Mouse (Mus musculus): Measurements from ENCODE around the gene Stx5a. TPM values are rescaled to one million over a fixed set of nuclear protein-coding genes. Genes with fewer than 3 reads are reported as not detected.
A peak's percentile ranks its signal among the peaks of the same experiment; 100 is the strongest.

Gene Stx5a
- polyA plus RNA-seq, 1 experiment from 2014 or later = 87.8 TPM

DNA sequence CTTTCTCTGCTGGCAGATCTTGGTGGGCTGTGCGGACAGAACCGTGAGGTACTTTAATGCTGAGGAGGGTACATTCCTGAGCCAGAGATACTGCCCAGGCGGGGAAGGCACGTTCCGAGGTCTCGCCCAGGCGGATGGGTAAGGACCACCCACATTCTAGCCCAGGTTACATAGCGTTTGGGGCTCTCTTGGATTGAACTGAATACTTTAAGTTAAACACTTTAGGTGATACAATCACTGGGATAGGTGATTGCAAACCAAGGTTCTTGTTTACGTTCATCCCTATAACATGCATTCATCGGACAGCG, 5.1 kb upstream of the Stx5a start:
- no peak for DNase-seq (ENCODE audit: extremely low spot score, low spot score)
- WGBS = 3% methylated on average over 11 of the region's 11 CpGs
- peaks cover 41% of the 10 kb centered on the region for H3K36me3 ChIP-seq (replicated peaks)
- peak overlapping the region; percentile 88 for H3K27ac ChIP-seq
- H3K9me3 ChIP-seq = no peaks in the 10 kb centered on the region
- no peaks in the 10 kb centered on the region for H3K27me3 ChIP-seq (ENCODE audit: poor library complexity, severe bottlenecking)
- H3K4me3 ChIP-seq = peak overlapping the region; percentile 88
- H3K4me1 ChIP-seq = peaks cover 30% of the 10 kb centered on the region

DNA sequence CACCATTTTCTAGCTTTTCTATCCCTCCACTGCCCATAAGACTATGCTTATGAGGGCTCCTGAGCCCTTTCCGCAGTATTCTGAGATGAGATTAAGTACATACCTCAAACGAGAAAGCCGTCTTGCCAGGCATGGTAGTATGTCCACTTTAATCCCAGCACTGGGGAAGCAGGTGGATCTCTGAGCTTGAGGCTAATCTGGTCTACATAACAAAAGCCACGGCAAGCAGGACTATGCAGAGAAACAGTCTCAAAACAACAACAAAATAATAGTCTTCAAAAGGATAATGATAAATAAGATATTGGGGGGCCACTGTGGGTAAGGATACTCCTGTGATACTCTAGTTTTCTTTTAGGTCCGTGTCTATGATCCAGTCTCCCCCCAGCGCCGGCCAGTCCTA, 2.3 kb upstream of the Stx5a start:
- Histone ChIP-seq H3K36me3 (replicated peaks) (peaks cover 55% of the 10 kb centered on the region), H3K9me3 (no peaks in the 10 kb centered on the region), H3K27me3 (ENCODE audit: poor library complexity, severe bottlenecking) (no peaks in the 10 kb centered on the region), H3K27ac (no peak overlapping the region), H3K4me3 (no peak overlapping the region), H3K4me1 (peaks cover 44% of the 10 kb centered on the region)
- no peak for DNase-seq (ENCODE audit: extremely low spot score, low spot score)
- 91% methylated on average over 7 of the region's 7 CpGs for WGBS

DNA sequence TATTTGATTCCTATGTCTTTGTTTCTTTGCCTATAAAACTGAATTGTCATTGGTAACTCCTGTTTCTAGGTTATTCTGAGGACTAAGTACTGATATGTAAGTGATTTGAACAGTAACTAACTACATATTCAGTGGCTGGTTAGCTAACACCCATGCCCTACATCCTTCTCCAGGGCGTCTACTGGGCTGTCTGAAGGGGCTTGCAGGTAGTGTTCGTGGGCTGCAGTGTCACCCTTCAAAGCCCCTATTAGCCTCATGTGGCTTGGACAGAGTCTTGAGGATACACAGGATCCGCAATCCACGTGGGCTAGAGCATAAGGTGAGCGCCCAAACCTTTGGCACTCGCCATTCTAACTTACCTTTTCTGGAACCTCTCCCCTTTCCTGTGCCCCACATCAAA, 1.6 kb upstream of the Stx5a start:
- H3K27me3 ChIP-seq (ENCODE audit: poor library complexity, severe bottlenecking) = no peaks in the 10 kb centered on the region
- H3K9me3 ChIP-seq = no peaks in the 10 kb centered on the region
- peaks cover 62% of the 10 kb centered on the region for H3K36me3 ChIP-seq (replicated peaks)
- DNase-seq (ENCODE audit: extremely low spot score, low spot score) = no peak
- no peak overlapping the region for H3K27ac ChIP-seq
- 89% methylated on average over 6 of the region's 6 CpGs for WGBS
- peaks cover 44% of the 10 kb centered on the region for H3K4me1 ChIP-seq
- H3K4me3 ChIP-seq = no peak overlapping the region; the same call in 1 of the 2 replicates

DNA sequence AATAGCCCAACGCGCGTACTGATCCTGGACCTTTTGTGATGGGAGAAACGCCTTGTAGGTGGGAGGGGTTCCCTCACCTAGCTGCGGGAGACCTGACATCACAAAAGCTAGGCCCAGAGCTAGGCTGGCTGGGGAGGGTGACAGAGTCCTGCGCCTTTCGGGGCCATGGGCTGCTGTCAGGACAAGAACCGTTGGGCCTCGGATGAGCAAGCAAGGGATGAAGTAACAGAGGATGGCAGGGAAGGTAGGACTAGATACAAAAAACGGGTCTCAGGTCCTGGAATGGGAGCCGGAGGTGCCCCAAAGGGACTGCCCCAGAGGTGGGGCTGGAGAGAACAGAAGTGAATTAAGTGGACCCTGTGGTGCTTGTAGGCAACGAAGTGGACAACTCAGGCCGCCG, 610 bp upstream of the Stx5a start, which contains the start of gene 1700092M07Rik:
Gene 1700092M07Rik (plus strand): TSS at position 116 of the 400 bp plus-strand sequence.
- H3K4me1 ChIP-seq = peaks cover 38% of the 10 kb centered on the region
- H3K27me3 ChIP-seq (ENCODE audit: poor library complexity, severe bottlenecking) = no peaks in the 10 kb centered on the region
- 73% methylated on average over 14 of the region's 14 CpGs for WGBS
- H3K27ac ChIP-seq = peak within 1 kb of the TSS; percentile 89
- no peaks in the 10 kb centered on the region for H3K9me3 ChIP-seq
- H3K36me3 ChIP-seq (replicated peaks) = peaks cover 72% of the 10 kb centered on the region
- H3K4me3 ChIP-seq = peak within 1 kb of the TSS; percentile 82
- no peak for DNase-seq (ENCODE audit: extremely low spot score, low spot score)

DNA sequence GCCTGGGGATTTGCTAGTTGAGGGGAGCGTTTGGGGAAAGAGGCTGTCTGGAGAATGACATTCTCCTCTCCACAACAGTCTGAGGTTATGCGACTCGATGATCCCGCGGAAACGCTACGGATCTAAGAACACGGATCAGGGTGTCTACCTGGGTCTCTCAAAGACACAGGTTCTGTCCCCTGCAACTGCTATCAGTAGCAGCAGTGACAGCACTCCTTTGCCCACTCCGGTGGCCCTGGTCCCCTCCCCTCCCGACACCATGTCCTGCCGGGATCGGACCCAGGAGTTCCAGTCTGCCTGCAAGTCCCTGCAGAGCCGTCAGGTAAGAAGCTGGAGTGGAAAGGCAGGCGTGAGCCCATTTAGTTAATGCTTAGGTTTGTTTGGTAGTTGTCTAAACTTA, 963 bp downstream of the Stx5a start:
- no peaks in the 10 kb centered on the region for H3K27me3 ChIP-seq (ENCODE audit: poor library complexity, severe bottlenecking)
- H3K9me3 ChIP-seq = no peaks in the 10 kb centered on the region
- WGBS = 23% methylated on average over 14 of the region's 14 CpGs
- H3K36me3 ChIP-seq (replicated peaks) = peaks cover 86% of the 10 kb centered on the region
- H3K27ac ChIP-seq = peak overlapping the region; percentile 89
- H3K4me3 ChIP-seq = peak overlapping the region; percentile 82
- no peak for DNase-seq (ENCODE audit: extremely low spot score, low spot score)
- H3K4me1 ChIP-seq = peaks cover 31% of the 10 kb centered on the region

DNA sequence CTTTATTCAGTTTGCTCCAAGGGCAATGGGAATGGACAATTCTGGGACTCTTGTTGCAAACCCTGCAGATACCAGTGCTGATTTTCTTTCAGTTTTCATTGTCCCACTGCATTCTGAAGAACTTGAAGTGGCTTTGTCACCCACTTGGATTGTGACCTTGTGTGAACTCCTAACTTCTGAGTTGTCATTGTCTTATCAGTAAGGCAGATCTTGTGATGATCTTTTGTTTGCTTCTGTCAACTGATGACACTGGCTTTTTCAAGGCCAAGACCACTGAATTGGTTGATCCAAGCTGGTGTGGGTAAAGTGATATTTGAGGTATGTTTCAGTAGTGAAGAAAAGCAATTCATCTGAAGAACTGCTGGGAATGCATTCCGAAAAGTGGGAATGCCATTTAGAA, 4.2 kb downstream of the Stx5a start:
- 91% methylated on average over 1 of the region's 1 CpGs for WGBS
- Histone ChIP-seq H3K4me3 (no peak overlapping the region), H3K27me3 (ENCODE audit: poor library complexity, severe bottlenecking) (no peaks in the 10 kb centered on the region), H3K27ac (no peak overlapping the region), H3K36me3 (replicated peaks) (peaks cover 86% of the 10 kb centered on the region), H3K4me1 (peaks cover 22% of the 10 kb centered on the region), H3K9me3 (no peaks in the 10 kb centered on the region)
- DNase-seq (ENCODE audit: extremely low spot score, low spot score) = no peak

GRCm38 (mm10) chr19:8747368-8747767, 6.2 kb downstream of the Stx5a start:
- DNase-seq (ENCODE audit: extremely low spot score, low spot score) = no peak
- peaks cover 96% of the 10 kb centered on the region for H3K36me3 ChIP-seq (replicated peaks)
- 75% methylated on average over 2 of the region's 2 CpGs for WGBS
- H3K4me1 ChIP-seq = peaks cover 9% of the 10 kb centered on the region
- H3K4me3 ChIP-seq = no peak overlapping the region
- no peak overlapping the region for H3K27ac ChIP-seq
- H3K9me3 ChIP-seq = no peaks in the 10 kb centered on the region
- no peaks in the 10 kb centered on the region for H3K27me3 ChIP-seq (ENCODE audit: poor library complexity, severe bottlenecking)

DNA sequence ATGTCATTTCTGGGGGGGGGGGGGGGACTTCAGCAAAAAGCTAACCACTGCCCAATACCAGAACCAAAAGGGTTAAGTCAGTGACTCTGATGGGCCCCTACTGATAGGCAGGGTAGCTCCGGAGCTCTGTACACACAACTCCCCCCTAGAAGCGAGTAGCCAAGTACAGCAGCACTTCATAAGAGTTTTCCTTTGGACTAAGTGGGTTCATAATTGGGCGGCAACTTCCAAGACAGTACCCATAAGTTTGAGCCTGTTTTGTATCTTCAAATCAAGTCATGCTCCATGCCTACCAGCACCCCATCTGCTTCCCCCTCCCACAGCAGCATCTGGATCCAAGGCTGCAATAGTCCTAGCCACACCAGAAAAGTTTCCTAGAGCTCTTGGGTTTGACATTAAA, 14.4 kb downstream of the Stx5a start:
- Histone ChIP-seq H3K4me3 (peak overlapping the region; percentile 99), H3K36me3 (replicated peaks) (peaks cover 61% of the 10 kb centered on the region), H3K4me1 (peaks cover 31% of the 10 kb centered on the region), H3K27me3 (ENCODE audit: poor library complexity, severe bottlenecking) (no peaks in the 10 kb centered on the region), H3K27ac (no peak overlapping the region), H3K9me3 (no peaks in the 10 kb centered on the region)
- DNase-seq (ENCODE audit: extremely low spot score, low spot score) = no peak
- 93% methylated on average over 3 of the region's 3 CpGs for WGBS

- H3K4me1 ChIP-seq = peaks cover 31% of the 10 kb centered on the region
- WGBS = 1% methylated on average over 75 of the region's 75 CpGs
- peak; percentile 90 for DNase-seq (ENCODE audit: extremely low spot score, low spot score)
- H3K27me3 ChIP-seq (ENCODE audit: poor library complexity, severe bottlenecking) = no peaks in the 10 kb centered on the region
- H3K27ac ChIP-seq = peak within 1 kb of the TSS; percentile 95
- H3K9me3 ChIP-seq = no peaks in the 10 kb centered on the region
- peaks cover 62% of the 10 kb centered on the region for H3K36me3 ChIP-seq (replicated peaks)
- H3K4me3 ChIP-seq = peak within 1 kb of the TSS; percentile 99
These were observed 15.6 kb downstream of the Stx5a start, which contains the start of gene Nxf1 for GRCm38 (mm10) chr19:8756635-8757387. Gene Nxf1, plus strand, starts transcription at chr19:8757073.

DNA sequence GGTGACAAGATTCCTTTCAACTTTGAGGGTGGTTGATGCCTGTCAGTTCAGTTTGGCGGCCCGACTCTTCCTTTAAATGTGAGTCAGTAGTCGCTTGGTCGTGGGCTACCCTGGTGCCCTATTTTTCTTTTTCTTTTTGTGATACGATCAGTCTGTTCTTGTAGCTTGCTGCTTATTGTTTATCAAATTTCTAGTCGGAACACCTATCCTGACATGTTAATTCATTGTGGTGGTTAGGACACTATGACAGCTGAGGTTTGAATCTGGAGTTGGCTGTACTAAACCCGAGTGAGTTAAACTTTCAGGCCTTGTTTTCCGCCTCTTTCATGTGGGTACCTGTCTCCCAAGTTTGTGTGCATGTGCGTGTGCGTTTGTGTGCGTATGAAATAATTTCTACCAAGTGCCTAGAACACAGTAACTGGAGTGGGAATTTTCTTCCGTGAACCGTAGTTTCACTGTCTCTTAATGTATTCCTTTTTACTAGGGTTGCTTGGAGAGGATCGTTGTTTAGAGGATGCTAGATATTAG, 16.3 kb downstream of the Stx5a start:
- DNase-seq (ENCODE audit: extremely low spot score, low spot score) = no peak
- H3K4me3 ChIP-seq = peak overlapping the region; percentile 99
- peaks cover 62% of the 10 kb centered on the region for H3K36me3 ChIP-seq (replicated peaks)
- H3K27ac ChIP-seq = peak overlapping the region; percentile 95
- WGBS = 10% methylated on average over 14 of the region's 14 CpGs
- H3K9me3 ChIP-seq = no peaks in the 10 kb centered on the region
- peaks cover 31% of the 10 kb centered on the region for H3K4me1 ChIP-seq
- H3K27me3 ChIP-seq (ENCODE audit: poor library complexity, severe bottlenecking) = no peaks in the 10 kb centered on the region

GRCm38 (mm10) chr19:8758899-8759298, 17.7 kb downstream of the Stx5a start:
- peaks cover 62% of the 10 kb centered on the region for H3K36me3 ChIP-seq (replicated peaks)

GRCm38 (mm10) chr19:8760757-8761156, 19.5 kb downstream of the Stx5a start:
- Histone ChIP-seq H3K27ac (no peak overlapping the region), H3K4me3 (no peak overlapping the region), H3K27me3 (ENCODE audit: poor library complexity, severe bottlenecking) (no peaks in the 10 kb centered on the region), H3K4me1 (peaks cover 24% of the 10 kb centered on the region), H3K9me3 (peaks cover 14% of the 10 kb centered on the region), H3K36me3 (replicated peaks) (peaks cover 62% of the 10 kb centered on the region)
- WGBS = 87% methylated on average over 2 of the region's 2 CpGs
- no peak for DNase-seq (ENCODE audit: extremely low spot score, low spot score)

More at GRCm38 (mm10) chr19:8758899-8759298, 17.7 kb downstream of the Stx5a start:
- Histone ChIP-seq H3K27ac (no peak overlapping the region), H3K4me1 (peaks cover 31% of the 10 kb centered on the region), H3K27me3 (ENCODE audit: poor library complexity, severe bottlenecking) (no peaks in the 10 kb centered on the region), H3K4me3 (peak overlapping the region; percentile 99; the same call in 1 of the 2 replicates), H3K9me3 (no peaks in the 10 kb centered on the region)
- no peak for DNase-seq (ENCODE audit: extremely low spot score, low spot score)
- WGBS = 90% methylated on average over 2 of the region's 2 CpGs

GRCm38 (mm10) chr19:8763276-8763675, 22.1 kb downstream of the Stx5a start:
- 96% methylated on average over 4 of the region's 4 CpGs for WGBS
- Histone ChIP-seq H3K27me3 (ENCODE audit: poor library complexity, severe bottlenecking) (no peaks in the 10 kb centered on the region), H3K27ac (no peak overlapping the region), H3K36me3 (replicated peaks) (peaks cover 85% of the 10 kb centered on the region), H3K4me1 (peaks cover 7% of the 10 kb centered on the region), H3K4me3 (no peak overlapping the region), H3K9me3 (peaks cover 16% of the 10 kb centered on the region)
- DNase-seq (ENCODE audit: extremely low spot score, low spot score) = no peak
